ENCODE assay signal across 11 mouse cellular contexts in genomic region chr9:106566437-106566836, GRCm38 (mm10). TPM values are rescaled to one million over a fixed set of nuclear protein-coding genes. Genes with fewer than 3 reads are reported as not detected.
DNase-seq lines count a peak whose midpoint lies in the region; ATAC-seq and TF ChIP-seq lines count a peak whose summit lies in the region.
"Had no signal": no experiment of that assay in that cellular context is flagged by ENCODE, and none has a peak within 500 bp of the region (broad histone marks: within the 10 kb centered on the region; RNA-seq: fewer than 3 reads in every experiment).

No protein-coding gene starts in this region.

- H3K9me3 ChIP-seq in heart, embryonic 13.5 days = no peaks in the 10 kb centered on the region
- H3K9me3 ChIP-seq in heart, embryonic 12.5 days (replicated peaks) = no peaks in the 10 kb centered on the region
- no peaks in the 10 kb centered on the region for H3K9me3 ChIP-seq in midbrain, embryonic 16.5 days (replicated peaks; ENCODE audit: control insufficient read depth, low read length, poor library complexity, severe bottlenecking)

- TF ChIP-seq POLR2A in kidney, adult 2 months (IDR thresholded peaks at IDR 0.05; ENCODE audit: low read depth, low read length) = no peak

- TF ChIP-seq CTCF in kidney, adult 2 months (conservative IDR thresholded peaks at IDR 0.05; ENCODE audit: insufficient read depth, insufficient read length, low read depth, low read length) = no peak

- no peak overlapping the region for H3K9ac ChIP-seq in heart, embryonic 13.5 days
- no peak overlapping the region for H3K9ac ChIP-seq in heart, embryonic 12.5 days
- H3K9ac ChIP-seq in midbrain, embryonic 16.5 days (ENCODE audit: low read depth, low read length) = no peak overlapping the region

- DNase-seq in kidney, adult 2 months = peak; percentile 63
- peak; percentile 11 to 18 for DNase-seq in lung, adult 18-20 months
- DNase-seq in thymus, postnatal 36 days = peak; percentile 11 to 23
- DNase-seq in urinary bladder, adult 18-20 months (ENCODE audit: low spot score in 2 of 2) = no peak
- DNase-seq: cerebellum, postnatal 36 days had no signal

- no peak overlapping the region for H3K4me3 ChIP-seq in heart, embryonic 13.5 days
- H3K4me3 ChIP-seq in heart, embryonic 12.5 days = no peak overlapping the region
- no peak overlapping the region for H3K4me3 ChIP-seq in kidney, adult 2 months (ENCODE audit: insufficient read depth, low read depth, low read length)
- no peak overlapping the region for H3K4me3 ChIP-seq in midbrain, embryonic 16.5 days (ENCODE audit: low read depth, low read length)
- H3K4me3 ChIP-seq: heart, adult 2 months had no signal

- no peaks in the 10 kb centered on the region for H3K36me3 ChIP-seq in heart, embryonic 13.5 days
- no peaks in the 10 kb centered on the region for H3K36me3 ChIP-seq in heart, embryonic 12.5 days
- no peaks in the 10 kb centered on the region for H3K36me3 ChIP-seq in kidney, adult 2 months (ENCODE audit: control insufficient read depth, insufficient read depth, low read length)
- no peaks in the 10 kb centered on the region for H3K36me3 ChIP-seq in midbrain, embryonic 16.5 days (ENCODE audit: control insufficient read depth, insufficient read depth, low read length)

- no peak overlapping the region for H3K27ac ChIP-seq in heart, embryonic 13.5 days (replicated peaks)
- H3K27ac ChIP-seq in heart, embryonic 12.5 days (ENCODE audit: poor library complexity, severe bottlenecking) = no peak overlapping the region
- H3K27ac ChIP-seq in kidney, adult 2 months (ENCODE audit: insufficient read depth, low read depth, low read length) = no peak overlapping the region
- H3K27ac ChIP-seq in midbrain, embryonic 16.5 days (ENCODE audit: low read length) = no peak overlapping the region
- H3K27ac ChIP-seq: heart, adult 2 months had no signal

- 0 out of 2 replicates have a peak, but pooled peaks cover 3% of the 10 kb centered on the region for H3K27me3 ChIP-seq in heart, embryonic 13.5 days (replicated peaks)
- H3K27me3 ChIP-seq in heart, embryonic 12.5 days (replicated peaks) = no peaks in the 10 kb centered on the region
- no peaks in the 10 kb centered on the region for H3K27me3 ChIP-seq in kidney, adult 2 months (replicated peaks; ENCODE audit: control insufficient read depth, insufficient read depth, low read length)
- H3K27me3 ChIP-seq in midbrain, embryonic 16.5 days (ENCODE audit: control insufficient read depth, insufficient read depth, low read depth, low read length) = no peaks in the 10 kb centered on the region

- no peak for ATAC-seq in heart, embryonic 13.5 days (ENCODE audit: extremely low read depth, insufficient number of reproducible peaks, low FRiP score, low TSS enrichment)
- ATAC-seq in heart, embryonic 12.5 days (ENCODE audit: insufficient number of reproducible peaks, low FRiP score) = no peak
- no peak for ATAC-seq in CD4-positive, CD25-positive, alpha-beta regulatory T cell, adult 4 months
- no peak for ATAC-seq in midbrain, embryonic 16.5 days

- H3K4me1 ChIP-seq in heart, embryonic 13.5 days = no peaks in the 10 kb centered on the region
- H3K4me1 ChIP-seq in heart, embryonic 12.5 days (replicated peaks) = no peaks in the 10 kb centered on the region
- H3K4me1 ChIP-seq in kidney, adult 2 months (ENCODE audit: control insufficient read depth, insufficient read depth, low read length) = no peaks in the 10 kb centered on the region
- H3K4me1 ChIP-seq in midbrain, embryonic 16.5 days (ENCODE audit: control insufficient read depth, insufficient read depth, low read length) = no peaks in the 10 kb centered on the region

- H3K4me2 ChIP-seq in heart, embryonic 13.5 days = peak overlapping the region; percentile 7; the same call in 1 of the 2 replicates
- H3K4me2 ChIP-seq in heart, embryonic 12.5 days = no peak overlapping the region
- H3K4me2 ChIP-seq in midbrain, embryonic 16.5 days (ENCODE audit: low read length) = no peak overlapping the region

- 54% methylated on average over 11 of the region's 11 CpGs for whole genome bisulfite sequencing in heart, embryonic 13.5 days
- WGBS in heart, embryonic 12.5 days = 48% methylated on average over 11 of the region's 11 CpGs
- 40% methylated on average over 11 of the region's 11 CpGs for WGBS in kidney, adult 2 months
- 71% methylated on average over 11 of the region's 11 CpGs for WGBS in midbrain, embryonic 16.5 days

RNA-seq across cellular contexts. Expression of gene Iqcf4, which starts 4.4 kb away (rescaled TPM):
- not detected in 2 replicates for polyA plus RNA-seq in heart, embryonic 13.5 days (2015; fragmentation: Nextera tagmentation; extraction: Ambion mirVana)
- polyA plus RNA-seq in heart, embryonic 12.5 days (2016; fragmentation: Nextera tagmentation; extraction: Ambion mirVana) = not detected in 2 replicates
- polyA plus RNA-seq in kidney, adult 2 months (2012; rRNA removed) = 0.22 TPM in 1 of 2 replicates, not detected in the other
- polyA plus RNA-seq in CD4-positive, CD25-positive, alpha-beta regulatory T cell, adult 4 months (2017; shearing (Covaris generic)) = not detected
- not detected in 2 replicates for polyA plus RNA-seq in midbrain, embryonic 16.5 days (2015; fragmentation: Nextera tagmentation; extraction: Ambion mirVana)
- polyA plus RNA-seq: heart, adult 2 months; limb, embryonic 11.5 days had no signal

RNA-seq across cellular contexts. Expression of gene Iqcf3, which starts 5.0 kb away (rescaled TPM):
- polyA plus RNA-seq in heart, embryonic 13.5 days (2015; fragmentation: Nextera tagmentation; extraction: Ambion mirVana) = not detected in 2 replicates
- not detected in 2 replicates for polyA plus RNA-seq in heart, embryonic 12.5 days (2016; fragmentation: Nextera tagmentation; extraction: Ambion mirVana)
- 0.06 and 0.11 TPM in 2 replicates for polyA plus RNA-seq in kidney, adult 2 months (2012; rRNA removed)
- not detected for polyA plus RNA-seq in CD4-positive, CD25-positive, alpha-beta regulatory T cell, adult 4 months (2017; shearing (Covaris generic))
- not detected in 2 replicates for polyA plus RNA-seq in midbrain, embryonic 16.5 days (2015; fragmentation: Nextera tagmentation; extraction: Ambion mirVana)
- polyA plus RNA-seq: heart, adult 2 months; limb, embryonic 11.5 days had no signal

RNA-seq across cellular contexts. Expression of gene Iqcf5, which starts 52.1 kb away (rescaled TPM):
- not detected in 2 replicates for polyA plus RNA-seq in heart, embryonic 13.5 days (2015; fragmentation: Nextera tagmentation; extraction: Ambion mirVana)
- not detected in 2 replicates for polyA plus RNA-seq in heart, embryonic 12.5 days (2016; fragmentation: Nextera tagmentation; extraction: Ambion mirVana)
- 0.39 TPM in 1 of 2 replicates, not detected in the other for polyA plus RNA-seq in kidney, adult 2 months (2012; rRNA removed)
- polyA plus RNA-seq in CD4-positive, CD25-positive, alpha-beta regulatory T cell, adult 4 months (2017; shearing (Covaris generic)) = not detected
- not detected in 2 replicates for polyA plus RNA-seq in midbrain, embryonic 16.5 days (2015; fragmentation: Nextera tagmentation; extraction: Ambion mirVana)
- polyA plus RNA-seq: heart, adult 2 months; limb, embryonic 11.5 days had no signal

RNA-seq across cellular contexts. Expression of gene Iqcf6, which starts 59.9 kb away (rescaled TPM):
- not detected in 2 replicates for polyA plus RNA-seq in heart, embryonic 13.5 days (2015; fragmentation: Nextera tagmentation; extraction: Ambion mirVana)
- not detected in 2 replicates for polyA plus RNA-seq in heart, embryonic 12.5 days (2016; fragmentation: Nextera tagmentation; extraction: Ambion mirVana)
- polyA plus RNA-seq in kidney, adult 2 months (2012; rRNA removed) = not detected in 2 replicates
- not detected for polyA plus RNA-seq in CD4-positive, CD25-positive, alpha-beta regulatory T cell, adult 4 months (2017; shearing (Covaris generic))
- not detected in 2 replicates for polyA plus RNA-seq in midbrain, embryonic 16.5 days (2015; fragmentation: Nextera tagmentation; extraction: Ambion mirVana)
- polyA plus RNA-seq: heart, adult 2 months; limb, embryonic 11.5 days had no signal

Comparison
In these comparisons a context has a peak if more than half of its experiments do, and no peak if none do; other contexts are left out.
1. DNase-seq: peak in kidney, adult 2 months (single experiment), lung, adult 18-20 months (2 of 2) and thymus, postnatal 36 days (2 of 2); none in urinary bladder, adult 18-20 months (0 of 2).